Mouse (Mus musculus): Measurements from ENCODE around the gene Kcnc1. TPM values are rescaled to one million over a fixed set of nuclear protein-coding genes. Genes with fewer than 3 reads are reported as not detected.
A peak's percentile ranks its signal among the peaks of the same experiment; 100 is the strongest.

Gene Kcnc1
- polyA plus RNA-seq, 1 experiment from 2014 or later = 0.24 TPM

DNA sequence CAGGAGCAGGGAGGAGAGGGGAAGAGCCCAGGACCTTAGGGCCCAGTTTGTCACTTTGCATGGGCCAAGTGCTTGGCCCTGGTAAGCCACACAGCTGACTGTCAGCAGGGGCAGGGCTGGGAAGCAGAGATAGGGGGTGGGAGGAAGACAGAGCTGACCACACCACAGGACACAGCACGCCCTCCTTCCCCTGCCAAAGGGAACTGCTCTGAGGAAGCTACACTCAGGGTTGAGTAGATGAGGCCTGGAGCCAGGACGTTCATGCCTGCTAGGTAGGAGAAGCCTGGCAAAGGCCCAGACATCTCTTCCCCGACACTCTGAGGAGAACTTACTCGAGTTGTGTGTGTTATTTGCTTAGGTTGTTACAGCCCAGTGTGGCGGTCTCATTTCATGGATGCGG lies 49.6 kb downstream of the Kcnc1 start:
- WGBS = 76% methylated on average over 6 of the region's 6 CpGs

GRCm38 (mm10) chr7:46447473-46448165 lies 51.3 kb downstream of the Kcnc1 start:
- Histone ChIP-seq H3K27ac (no peak overlapping the region), H3K4me1 (peaks cover 13% of the 10 kb centered on the region), H3K27me3 (ENCODE audit: poor library complexity, severe bottlenecking) (no peaks in the 10 kb centered on the region), H3K4me3 (no peak overlapping the region), H3K36me3 (replicated peaks) (no peaks in the 10 kb centered on the region), H3K9me3 (no peaks in the 10 kb centered on the region)
- DNase-seq (ENCODE audit: extremely low spot score, low spot score) = no peak
- 78% methylated on average over 9 of the region's 9 CpGs for WGBS

More for the DNA sequence above, 49.6 kb downstream of the Kcnc1 start:
- H3K36me3 ChIP-seq (replicated peaks) = no peaks in the 10 kb centered on the region
- H3K9me3 ChIP-seq = no peaks in the 10 kb centered on the region
- H3K4me1 ChIP-seq = peaks cover 13% of the 10 kb centered on the region
- H3K27me3 ChIP-seq (ENCODE audit: poor library complexity, severe bottlenecking) = no peaks in the 10 kb centered on the region
- no peak for DNase-seq (ENCODE audit: extremely low spot score, low spot score)
- H3K4me3 ChIP-seq = no peak overlapping the region
- 0 out of 2 replicates have a peak overlapping the region, but pooled peaks have one; percentile 1 for H3K27ac ChIP-seq

DNA sequence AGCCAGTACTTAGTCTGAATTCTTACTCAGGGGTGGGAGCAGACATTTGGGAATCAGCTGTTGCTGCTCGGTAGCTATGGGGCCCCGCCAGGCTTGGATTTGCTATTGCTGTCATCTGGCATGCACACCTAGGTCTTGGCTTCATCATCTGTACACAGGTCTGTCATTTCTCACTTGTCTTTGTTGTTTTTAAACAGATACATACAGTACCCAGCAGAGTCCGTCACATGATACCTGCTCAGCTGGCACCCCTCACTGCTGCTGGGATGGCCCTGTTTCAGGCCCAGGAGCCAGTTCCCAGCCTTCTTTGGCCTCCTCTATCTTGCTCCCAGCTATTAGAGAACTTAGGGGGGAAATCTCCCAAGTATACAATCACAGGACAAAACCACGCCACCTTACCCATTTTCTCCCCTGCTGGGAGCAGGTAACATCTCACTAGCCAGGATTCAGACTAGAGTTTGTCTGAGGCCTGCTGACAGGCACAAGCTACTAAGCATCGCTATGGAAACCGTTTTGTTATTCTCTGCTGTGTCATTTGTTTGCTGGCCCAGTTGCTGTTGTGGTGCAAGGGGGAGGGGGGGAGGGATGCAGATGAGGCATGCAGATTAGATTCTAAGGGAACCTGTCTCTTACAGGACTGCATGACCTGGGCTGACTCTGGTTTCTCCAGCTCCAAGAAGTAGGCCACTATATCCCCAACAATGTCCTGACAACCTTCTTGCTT lies 52.8 kb downstream of the Kcnc1 start:
- Histone ChIP-seq H3K27ac (peak overlapping the region; percentile 40; the same call in 1 of the 2 replicates), H3K4me1 (peaks cover 20% of the 10 kb centered on the region), H3K4me3 (no peak overlapping the region), H3K36me3 (replicated peaks) (no peaks in the 10 kb centered on the region), H3K9me3 (no peaks in the 10 kb centered on the region), H3K27me3 (ENCODE audit: poor library complexity, severe bottlenecking) (no peaks in the 10 kb centered on the region)
- DNase-seq (ENCODE audit: extremely low spot score, low spot score) = no peak
- WGBS = 60% methylated on average over 6 of the region's 6 CpGs

GRCm38 (mm10) chr7:46453930-46454679 lies 57.8 kb downstream of the Kcnc1 start:
- H3K9me3 ChIP-seq = no peaks in the 10 kb centered on the region
- peak; percentile 55 for DNase-seq (ENCODE audit: extremely low spot score, low spot score)
- H3K27ac ChIP-seq = peak overlapping the region; percentile 59
- H3K4me3 ChIP-seq = no peak overlapping the region
- no peaks in the 10 kb centered on the region for H3K36me3 ChIP-seq (replicated peaks)
- H3K27me3 ChIP-seq (ENCODE audit: poor library complexity, severe bottlenecking) = no peaks in the 10 kb centered on the region
- H3K4me1 ChIP-seq = peaks cover 27% of the 10 kb centered on the region
- 33% methylated on average over 10 of the region's 10 CpGs for WGBS

- Histone ChIP-seq H3K9me3 (no peaks in the 10 kb centered on the region), H3K4me1 (peaks cover 20% of the 10 kb centered on the region), H3K27ac (no peak overlapping the region), H3K36me3 (replicated peaks) (no peaks in the 10 kb centered on the region), H3K27me3 (ENCODE audit: poor library complexity, severe bottlenecking) (no peaks in the 10 kb centered on the region), H3K4me3 (no peak overlapping the region)
- DNase-seq (ENCODE audit: extremely low spot score, low spot score) = no peak
- WGBS = 80% methylated on average over 3 of the region's 3 CpGs
Observed at GRCm38 (mm10) chr7:46457889-46458288, 61.6 kb downstream of the Kcnc1 start.

GRCm38 (mm10) chr7:46459200-46459599 lies 62.9 kb downstream of the Kcnc1 start:
- peaks cover 11% of the 10 kb centered on the region for H3K4me1 ChIP-seq
- H3K27ac ChIP-seq = no peak overlapping the region
- 88% methylated on average over 2 of the region's 2 CpGs for WGBS
- H3K4me3 ChIP-seq = no peak overlapping the region
- H3K36me3 ChIP-seq (replicated peaks) = no peaks in the 10 kb centered on the region
- DNase-seq (ENCODE audit: extremely low spot score, low spot score) = no peak
- no peaks in the 10 kb centered on the region for H3K9me3 ChIP-seq
- H3K27me3 ChIP-seq (ENCODE audit: poor library complexity, severe bottlenecking) = no peaks in the 10 kb centered on the region

GRCm38 (mm10) chr7:46459605-46460245 lies 63.4 kb downstream of the Kcnc1 start:
- WGBS = 88% methylated on average over 9 of the region's 9 CpGs
- H3K27ac ChIP-seq = no peak overlapping the region

GRCm38 (mm10) chr7:46462287-46462686 lies 66.0 kb downstream of the Kcnc1 start:
- H3K4me3 ChIP-seq = no peak overlapping the region
- no peaks in the 10 kb centered on the region for H3K27me3 ChIP-seq (ENCODE audit: poor library complexity, severe bottlenecking)
- H3K36me3 ChIP-seq (replicated peaks) = no peaks in the 10 kb centered on the region
- no peak overlapping the region for H3K27ac ChIP-seq
- WGBS = 72% methylated on average over 8 of the region's 8 CpGs
- H3K4me1 ChIP-seq = 0 out of 2 replicates have a peak, but pooled peaks cover 3% of the 10 kb centered on the region
- no peaks in the 10 kb centered on the region for H3K9me3 ChIP-seq
- no peak for DNase-seq (ENCODE audit: extremely low spot score, low spot score)

More at GRCm38 (mm10) chr7:46459605-46460245, 63.4 kb downstream of the Kcnc1 start:
- Histone ChIP-seq H3K4me1 (peaks cover 6% of the 10 kb centered on the region; the same call in 1 of the 2 replicates), H3K9me3 (no peaks in the 10 kb centered on the region), H3K27me3 (ENCODE audit: poor library complexity, severe bottlenecking) (no peaks in the 10 kb centered on the region), H3K4me3 (no peak overlapping the region), H3K36me3 (replicated peaks) (no peaks in the 10 kb centered on the region)
- DNase-seq (ENCODE audit: extremely low spot score, low spot score) = no peak

- DNase-seq (ENCODE audit: extremely low spot score, low spot score) = no peak
- no peak overlapping the region for H3K27ac ChIP-seq
- WGBS = 93% methylated on average over 8 of the region's 8 CpGs
Observed at GRCm38 (mm10) chr7:46463136-46463535, 66.8 kb downstream of the Kcnc1 start.

DNA sequence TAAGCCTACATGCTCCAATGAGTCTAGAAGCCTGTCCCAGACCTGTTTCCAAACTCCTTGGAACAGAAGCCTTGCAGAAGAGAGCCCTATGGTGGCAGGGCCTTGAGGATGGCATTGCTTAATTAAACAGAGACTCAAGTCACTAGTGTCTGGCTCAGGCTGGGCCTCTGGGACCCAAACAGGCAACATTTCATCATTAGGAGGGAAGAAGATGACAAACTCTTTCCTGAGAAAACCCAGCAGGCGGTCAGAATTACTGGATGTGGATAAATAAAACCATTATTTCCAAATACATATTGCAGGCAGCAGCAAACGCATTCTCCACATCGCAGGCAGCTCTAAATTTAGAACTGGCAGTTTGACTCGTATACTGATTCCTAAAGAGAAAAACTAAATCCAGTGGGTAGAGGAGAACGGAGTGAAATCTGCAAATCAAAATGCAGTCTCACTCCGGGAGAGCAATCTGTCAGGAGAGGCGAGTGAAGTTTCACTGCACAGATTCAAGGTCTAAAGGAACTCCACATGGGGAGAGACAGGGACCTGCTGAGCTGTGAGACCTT lies 70.2 kb downstream of the Kcnc1 start:
- 85% methylated on average over 7 of the region's 7 CpGs for WGBS
- 0 out of 2 replicates have a peak, but pooled peaks cover 1% of the 10 kb centered on the region for H3K4me1 ChIP-seq
- H3K27me3 ChIP-seq (ENCODE audit: poor library complexity, severe bottlenecking) = no peaks in the 10 kb centered on the region
- H3K4me3 ChIP-seq = no peak overlapping the region
- no peaks in the 10 kb centered on the region for H3K36me3 ChIP-seq (replicated peaks)
- no peak for DNase-seq (ENCODE audit: extremely low spot score, low spot score)
- H3K27ac ChIP-seq = no peak overlapping the region
- no peaks in the 10 kb centered on the region for H3K9me3 ChIP-seq

More at GRCm38 (mm10) chr7:46463136-46463535, 66.8 kb downstream of the Kcnc1 start:
- Histone ChIP-seq H3K9me3 (no peaks in the 10 kb centered on the region), H3K27me3 (ENCODE audit: poor library complexity, severe bottlenecking) (no peaks in the 10 kb centered on the region), H3K36me3 (replicated peaks) (no peaks in the 10 kb centered on the region), H3K4me3 (no peak overlapping the region), H3K4me1 (0 out of 2 replicates have a peak, but pooled peaks cover 3% of the 10 kb centered on the region)

GRCm38 (mm10) chr7:46469542-46469941 lies 73.2 kb downstream of the Kcnc1 start:
- no peak overlapping the region for H3K4me3 ChIP-seq
- peaks cover 12% of the 10 kb centered on the region for H3K4me1 ChIP-seq
- H3K9me3 ChIP-seq = no peaks in the 10 kb centered on the region
- H3K27me3 ChIP-seq (ENCODE audit: poor library complexity, severe bottlenecking) = no peaks in the 10 kb centered on the region
- H3K27ac ChIP-seq = no peak overlapping the region
- 89% methylated on average over 3 of the region's 3 CpGs for WGBS
- DNase-seq (ENCODE audit: extremely low spot score, low spot score) = no peak
- H3K36me3 ChIP-seq (replicated peaks) = no peaks in the 10 kb centered on the region
